Mouse (Mus musculus) T-cell, adult 2 months (primary cell): Measurements from ENCODE around the gene Tac4.

Experiments
- DNase-seq: peaks from one replicate; pipeline ENCODE4 v3.0.0; 2022; ENCODE audit warnings: low spot score

Gene Tac4

DNA sequence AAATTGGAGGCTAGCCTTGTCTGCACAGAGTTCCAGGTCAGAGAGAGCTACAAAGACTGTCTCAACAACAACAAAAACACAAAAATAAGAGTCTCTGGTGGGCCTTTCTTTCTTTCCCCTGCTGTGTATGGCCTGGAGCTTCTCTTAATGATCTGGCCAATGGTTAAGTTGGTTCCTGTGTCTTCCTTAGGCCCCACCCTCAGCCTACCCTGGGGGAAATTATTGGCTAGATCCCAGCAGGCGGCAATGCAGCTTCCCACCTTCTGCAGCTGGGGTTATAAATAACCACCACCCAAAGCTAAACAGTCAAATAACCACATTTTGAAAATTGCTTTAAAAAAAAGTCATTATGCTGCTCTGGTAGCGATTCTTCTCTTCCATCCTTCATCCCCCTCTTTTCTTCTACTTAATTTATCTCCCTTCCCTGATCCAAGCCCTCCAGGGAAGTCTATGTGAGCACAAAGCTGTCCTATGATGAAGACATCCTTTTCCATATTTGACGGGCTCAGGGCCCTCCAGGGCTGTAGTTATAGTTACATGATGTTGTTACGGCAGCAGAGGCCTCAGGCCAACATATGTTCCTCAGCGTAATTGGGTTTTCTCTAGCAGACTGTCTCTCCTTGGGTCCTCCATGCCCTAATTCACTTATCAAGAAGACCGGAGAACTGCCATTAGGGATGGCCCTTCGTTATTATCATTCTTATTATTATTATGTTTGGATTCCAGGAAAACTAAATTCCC, 54.1 kb downstream of the Tac4 start:
- DNase-seq: no peak

DNA sequence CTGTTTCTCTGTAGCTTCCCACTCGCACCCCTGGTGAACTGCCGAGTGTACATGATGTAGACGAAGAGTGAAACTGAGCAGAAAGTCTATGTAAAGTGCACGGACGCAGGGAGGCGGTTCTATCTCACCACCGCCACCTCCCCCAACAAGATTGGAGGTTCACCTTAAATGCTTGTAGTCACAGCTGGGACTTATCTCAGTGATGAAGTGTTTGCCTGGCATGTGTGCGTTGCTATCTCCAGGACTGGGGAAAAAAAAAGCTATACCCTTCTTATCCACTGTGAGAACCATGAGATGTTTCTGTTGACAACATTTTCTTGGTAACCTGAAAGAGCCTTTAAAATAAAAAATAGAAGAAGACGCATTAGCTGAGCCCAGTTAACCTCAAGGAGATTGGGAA, 56.8 kb downstream of the Tac4 start:
- DNase-seq: no peak
